Mouse (Mus musculus) liver, adult 2 months (tissue): ENCODE results near the gene Slc25a34.

Source experiments
- CTCF ChIP-seq: fragments of 200-500 bp; IDR thresholded peaks from 2 replicates; pipeline ENCODE4 v1.5.1; 2011; ENCODE audit warnings: low read depth, low read length, control low read depth
- POLR2A ChIP-seq: fragments of 200-500 bp; IDR thresholded peaks from 2 replicates; pipeline ENCODE4 v1.6.1; 2011; ENCODE audit warnings: low read length, control low read depth; ENCODE audit not compliant: insufficient read depth; ENCODE audit errors: extremely low read depth

DNA sequence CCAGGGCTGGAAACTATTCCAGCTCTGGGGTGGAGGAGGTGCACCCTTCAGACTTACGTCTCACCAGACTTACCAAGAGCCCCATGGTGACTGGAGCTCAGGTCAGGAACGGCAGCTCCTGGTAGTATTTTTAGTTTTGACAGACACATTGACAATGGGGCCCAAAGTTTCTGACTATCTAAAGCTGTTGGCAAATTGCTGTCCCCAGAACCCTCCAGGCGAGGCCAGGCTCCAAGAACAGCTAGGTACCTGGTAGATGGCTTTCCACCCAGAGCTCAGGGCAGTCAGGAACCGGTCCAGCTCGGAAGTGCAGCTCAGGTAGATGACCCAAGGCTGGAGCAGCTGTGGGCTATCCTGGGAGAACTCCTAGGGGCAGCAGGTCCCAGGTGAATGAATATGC lies 3.9 kb upstream of the Slc25a34 start:
- no peak for TF ChIP-seq CTCF
- no peak for TF ChIP-seq POLR2A
